Mouse (Mus musculus): ENCODE data around the gene Zpbp2.

GRCm38 (mm10) chr11:98582030-98582388, 31.1 kb downstream of the Zpbp2 start:
- TF ChIP-seq CTCF (IDR thresholded peaks at IDR 0.05; ENCODE audit: low read depth, low read length) (no peak), TAL1 (conservative IDR thresholded peaks at IDR 0.05; ENCODE audit: low read depth, low read length) (no peak)

All from G1E (cell line).